Mouse (Mus musculus) activated CD4-positive, CD25-positive, alpha-beta regulatory T cell, adult 4 months (primary cell): Measurements from ENCODE around the gene Lingo1. TPM values are rescaled to one million over a fixed set of nuclear protein-coding genes. Genes with fewer than 3 reads are reported as not detected.

Experiments
- ATAC-seq: one replicate; pipeline ENCODE4 v1.8.0; 2017
- polyA plus RNA-seq, 2 experiments: library from polyadenylated mRNA; unstranded; fragments of 100-300 nt; shearing (Covaris generic); gene quantifications; one replicate each; pipeline ENCODE4 v1.2.1; 2017

Gene Lingo1
- polyA plus RNA-seq, 2 experiments from 2014 or later, result not detected

DNA sequence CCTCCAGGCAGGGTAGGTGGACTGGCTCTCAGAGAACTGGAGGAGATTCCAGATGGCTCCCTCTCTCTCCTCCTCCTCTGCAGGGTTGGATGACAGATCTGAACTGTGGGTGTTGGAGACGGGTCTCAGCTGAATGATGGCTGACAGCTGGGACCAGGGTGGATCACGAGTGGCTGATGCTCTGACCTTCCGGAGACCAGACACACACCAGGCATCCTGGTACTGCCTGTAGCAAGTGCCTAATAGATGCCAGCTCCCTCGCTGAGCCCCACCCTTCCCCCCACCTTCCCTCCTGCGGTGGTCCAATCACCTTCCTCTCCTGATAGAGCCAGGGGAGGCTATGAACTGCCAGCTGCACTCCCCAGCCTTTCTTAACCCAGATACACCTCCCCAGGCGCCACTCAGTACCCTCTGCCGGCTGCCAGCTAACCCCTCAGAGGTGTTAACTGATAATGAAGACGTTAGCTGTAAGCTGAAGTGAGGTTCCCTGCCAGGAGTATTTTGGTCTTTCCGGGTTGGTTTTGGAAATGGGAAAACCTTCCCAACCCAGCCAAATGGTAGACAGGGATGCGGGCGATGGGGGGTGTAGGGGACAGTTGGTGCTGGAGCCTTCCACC, 126.6 kb downstream of the Lingo1 start:
- ATAC-seq, result no peak

DNA sequence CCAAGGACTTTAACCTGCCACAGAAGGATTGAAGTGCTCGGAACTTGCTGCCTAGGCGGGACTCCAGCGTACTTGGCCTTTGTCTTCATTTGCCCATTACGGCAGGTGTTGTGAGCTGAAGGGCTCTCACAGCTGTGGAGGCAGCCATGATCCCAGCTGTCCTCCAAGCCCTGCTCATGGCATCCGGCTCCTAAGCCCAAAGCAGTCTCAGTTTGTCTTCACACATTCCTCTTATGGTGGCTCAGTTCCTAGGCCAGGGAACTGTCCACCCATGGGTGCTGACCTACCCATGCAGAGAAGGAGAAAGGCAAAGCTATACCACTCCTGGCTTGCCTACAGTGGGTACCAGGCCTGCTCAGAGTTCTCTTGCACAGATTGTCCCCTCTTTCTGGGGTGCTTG, 132.1 kb downstream of the Lingo1 start:
- no peak for ATAC-seq

GRCm38 (mm10) chr9:56662946-56663345, 133.3 kb downstream of the Lingo1 start:
- ATAC-seq, result no peak

DNA sequence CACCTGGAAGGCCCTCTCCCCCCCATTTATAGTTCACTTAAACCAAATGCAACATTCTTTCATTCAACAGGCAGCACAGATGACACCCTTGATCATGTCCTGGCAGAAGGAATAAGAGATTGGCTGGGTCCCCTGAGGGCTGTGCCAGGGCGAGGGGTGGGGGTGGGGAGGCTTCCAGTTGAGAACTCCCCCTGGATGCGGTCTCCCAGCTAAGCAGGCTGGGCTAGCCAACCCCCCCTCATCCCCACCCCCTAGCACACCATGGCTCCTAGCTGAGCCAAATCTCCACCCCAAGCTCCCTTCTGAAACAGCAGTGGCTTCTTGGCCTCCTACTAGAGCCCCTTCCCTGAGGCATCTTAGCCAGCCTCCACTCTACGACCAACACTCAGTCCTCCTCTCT, 133.9 kb downstream of the Lingo1 start:
- ATAC-seq, result no peak

- no peak for ATAC-seq
Measured at GRCm38 (mm10) chr9:56661217-56661840, 134.9 kb downstream of the Lingo1 start.

GRCm38 (mm10) chr9:56658580-56658979, 137.7 kb downstream of the Lingo1 start:
- no peak for ATAC-seq

GRCm38 (mm10) chr9:56657996-56658398, 138.3 kb downstream of the Lingo1 start:
- no peak for ATAC-seq

DNA sequence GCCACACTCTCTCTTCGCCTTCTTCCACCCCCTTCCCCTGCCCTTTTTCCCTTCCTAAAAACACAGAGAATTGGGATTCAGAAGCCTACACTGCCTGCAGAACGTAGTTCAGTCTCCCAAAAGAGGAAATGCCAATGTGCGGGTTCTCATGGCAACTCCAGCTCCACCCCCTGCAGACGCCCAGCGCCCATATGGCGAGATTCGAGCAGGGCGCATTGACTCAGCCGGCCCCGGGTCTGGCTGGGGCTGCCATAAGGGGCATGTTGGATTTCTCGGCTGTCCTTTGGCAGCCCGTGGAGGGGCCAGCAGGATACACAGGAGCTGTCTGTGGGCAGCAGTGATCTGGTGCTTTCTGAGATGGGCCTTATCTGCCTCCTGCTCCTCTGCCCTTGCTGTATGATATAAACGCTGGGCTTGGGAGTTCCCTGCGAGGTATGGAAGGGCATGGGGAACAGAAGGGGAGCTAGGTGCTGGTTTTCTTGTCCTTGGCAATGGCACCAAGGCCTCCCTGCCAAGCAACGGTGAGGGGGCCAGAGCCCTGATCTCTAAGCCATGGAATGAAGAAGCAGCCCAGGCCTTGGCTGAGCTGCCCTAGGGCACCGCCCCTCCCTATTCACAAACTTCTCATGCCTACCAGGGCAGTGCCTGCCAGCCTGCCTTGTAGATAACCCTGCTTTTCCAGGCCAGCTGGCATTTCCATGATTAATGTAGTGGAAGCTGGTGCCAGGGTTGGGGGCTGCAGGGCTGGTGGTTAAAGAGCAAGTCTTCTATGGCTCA, 139.3 kb downstream of the Lingo1 start:
- ATAC-seq, result no peak

- ATAC-seq, result no peak
Measured at GRCm38 (mm10) chr9:56655167-56655566, 141.1 kb downstream of the Lingo1 start.

- ATAC-seq, result no peak
Measured at GRCm38 (mm10) chr9:56652551-56652950, 143.7 kb downstream of the Lingo1 start.

DNA sequence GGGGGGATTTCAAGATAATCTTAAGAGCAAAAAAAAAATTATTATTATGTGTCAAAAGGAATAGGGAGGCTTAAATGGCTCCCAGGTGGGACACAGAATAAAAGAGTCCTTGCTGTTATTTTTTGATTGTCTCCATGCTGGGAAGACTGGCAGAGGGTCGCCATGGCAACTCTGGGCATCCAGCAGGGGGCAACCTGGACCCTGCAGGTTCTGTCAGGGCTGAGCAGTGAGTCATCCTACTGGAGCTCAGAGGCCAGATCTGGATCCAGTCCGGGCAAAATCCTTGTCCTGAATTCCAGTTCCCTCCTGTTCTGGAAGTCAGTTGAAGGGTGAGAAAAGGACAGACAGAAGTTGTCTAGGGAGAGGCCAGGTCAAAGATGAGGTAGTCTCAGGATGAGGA, 144.7 kb downstream of the Lingo1 start:
- no peak for ATAC-seq

- ATAC-seq, result no peak
Measured at GRCm38 (mm10) chr9:56646227-56647025, 149.8 kb downstream of the Lingo1 start.

GRCm38 (mm10) chr9:56643474-56643873, 152.8 kb downstream of the Lingo1 start:
- no peak for ATAC-seq

DNA sequence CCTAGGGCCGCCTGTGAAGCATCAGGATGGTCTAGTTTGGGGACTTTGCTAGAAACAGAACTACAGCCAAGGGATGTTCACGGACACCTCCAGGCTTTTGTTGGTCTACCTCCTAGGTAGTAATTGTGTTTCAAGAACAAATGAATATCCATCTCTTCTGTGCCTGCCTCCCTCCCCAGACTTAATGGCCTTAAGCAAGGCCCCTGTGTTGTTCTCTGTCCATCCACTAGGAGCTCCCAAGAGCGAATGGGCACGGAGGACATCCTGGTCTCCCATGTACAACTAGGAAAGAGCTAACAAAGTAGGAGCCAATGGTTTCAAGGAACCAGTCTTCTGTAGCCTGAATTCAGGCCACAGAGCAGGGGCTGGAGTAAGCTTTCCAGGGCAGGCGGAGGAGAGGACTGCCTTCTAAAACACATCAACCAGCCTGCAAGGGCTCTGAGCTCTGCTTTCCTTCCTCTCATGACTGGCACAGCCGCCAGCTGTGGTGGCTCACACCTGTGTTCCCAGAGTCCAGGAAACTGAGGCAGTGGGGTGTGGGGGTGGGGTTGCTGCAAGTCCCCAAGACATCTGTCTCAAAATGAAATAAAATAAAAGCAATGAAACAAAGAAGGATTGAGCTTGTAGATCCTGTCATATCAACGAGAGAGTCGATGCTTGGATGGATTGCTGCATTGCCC, 157.9 kb downstream of the Lingo1 start:
- ATAC-seq, result no peak

GRCm38 (mm10) chr9:56637403-56637857, 158.8 kb downstream of the Lingo1 start:
- no peak for ATAC-seq

DNA sequence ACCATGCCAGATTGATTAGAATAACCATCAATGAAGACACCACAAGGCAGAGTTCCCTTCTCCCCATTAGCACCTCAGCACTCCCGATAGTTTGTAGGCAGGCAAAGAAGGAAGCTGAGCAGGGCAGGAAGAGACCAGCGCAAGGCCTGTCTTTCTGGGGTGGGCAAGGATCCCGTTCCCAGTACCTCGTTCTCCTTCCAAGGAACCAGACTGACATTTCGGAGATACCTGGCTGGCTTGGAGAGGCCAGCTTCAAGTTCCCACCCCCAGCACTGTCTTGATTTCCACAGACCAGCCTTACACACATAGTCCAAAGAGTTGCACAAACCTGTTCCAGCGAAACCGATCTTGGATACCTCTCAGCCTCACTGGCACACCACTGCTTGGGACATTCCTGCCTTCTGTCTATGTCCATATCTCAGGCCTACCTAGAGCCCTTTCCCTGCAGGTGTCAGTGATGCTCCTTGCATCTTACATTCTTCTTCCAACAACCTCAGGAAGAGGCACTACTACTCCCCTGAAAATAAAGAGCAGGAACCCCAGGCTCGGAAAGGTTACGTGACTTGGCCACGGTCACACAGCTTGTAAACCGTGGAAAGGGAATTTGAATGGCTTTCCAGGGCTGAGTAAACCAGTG, 159.4 kb downstream of the Lingo1 start:
- ATAC-seq, result no peak

- peak; percentile 28 for ATAC-seq
Measured at GRCm38 (mm10) chr9:56636214-56636613, 160.1 kb downstream of the Lingo1 start.

GRCm38 (mm10) chr9:56635498-56636121, 160.7 kb downstream of the Lingo1 start:
- ATAC-seq, result no peak

DNA sequence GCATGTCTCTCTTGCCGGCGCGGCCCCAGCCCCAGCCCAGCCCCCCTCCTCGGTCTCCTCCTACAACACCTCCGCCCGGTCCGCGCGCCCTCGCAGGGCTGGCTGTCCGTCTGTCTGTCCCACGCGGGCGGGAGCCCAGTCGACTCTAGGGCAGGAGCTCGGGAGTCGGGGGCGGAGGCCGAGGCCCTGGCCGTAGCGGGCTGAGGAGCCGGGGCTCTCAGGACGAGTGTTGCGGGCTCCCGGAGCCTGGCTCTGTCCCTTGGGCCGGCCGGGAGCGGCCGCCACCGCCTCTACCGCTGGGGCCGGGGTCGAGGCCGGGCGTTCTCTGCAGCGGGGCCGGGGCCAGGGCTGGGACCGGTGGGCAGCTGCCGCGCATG, 161.2 kb downstream of the Lingo1 start:
- ATAC-seq, result no peak

DNA sequence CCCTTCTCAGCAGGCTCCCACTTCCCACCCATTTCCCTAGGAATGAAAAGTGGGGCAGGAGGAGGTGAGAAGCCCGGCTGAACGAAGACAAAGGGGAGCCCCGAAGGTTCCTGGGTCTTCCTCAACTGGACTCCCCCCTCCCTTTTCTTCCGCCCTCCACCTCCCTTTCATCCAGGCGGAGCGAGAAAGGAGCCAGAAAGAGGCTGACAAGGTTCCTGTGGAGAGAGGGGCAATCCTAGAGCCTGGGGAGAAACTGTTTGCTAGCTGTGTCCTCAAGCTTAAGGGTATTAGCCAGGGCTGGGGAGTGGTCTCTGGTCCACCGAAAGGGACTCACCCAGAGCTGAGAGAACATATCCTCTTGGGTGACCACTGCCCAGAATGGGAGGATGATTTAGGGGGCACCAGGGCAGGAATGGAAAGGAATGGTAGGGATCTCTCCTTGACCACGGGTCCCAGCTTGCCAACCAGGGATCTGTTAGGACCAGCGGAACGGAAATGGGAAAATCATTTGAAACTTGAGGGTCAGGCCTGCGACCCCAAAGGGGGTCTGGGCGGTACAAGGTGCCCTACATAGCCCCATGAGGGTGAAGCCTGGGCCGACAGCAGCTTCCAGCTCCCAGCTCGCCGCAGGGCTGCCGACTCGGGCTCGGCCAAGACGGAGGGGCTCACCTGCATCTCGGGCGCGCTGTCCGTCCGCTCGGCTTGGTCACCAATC, 161.7 kb downstream of the Lingo1 start:
- ATAC-seq, result no peak
